Mouse (Mus musculus) lung, embryonic 16.5 days (tissue): ENCODE measurements around the gene Prkce. TPM values are rescaled to one million over a fixed set of nuclear protein-coding genes. Genes with fewer than 3 reads are reported as not detected.

Experiments
- ATAC-seq: fragments of 200-750 bp; cut with Nextera tagmentation; 2 replicates; pipeline ENCODE4 v1.8.0; 2017; ENCODE audit warnings: low read depth, mild to moderate bottlenecking, moderate library complexity
- H3K27ac ChIP-seq: fragments of 300-500 bp; sonication (generic); 2 replicates; pipeline ENCODE4 v1.5.1; 2014; ENCODE audit warnings: mild to moderate bottlenecking, control low read depth, low read length
- H3K27me3 ChIP-seq: fragments of 300-500 bp; sonication (generic); 2 replicates; pipeline ENCODE4 v1.6.1; 2014; ENCODE audit warnings: low read depth, low read length, mixed read lengths; ENCODE audit not compliant: control insufficient read depth, insufficient read depth
- H3K36me3 ChIP-seq: fragments of 300-500 bp; sonication (generic); 2 replicates; pipeline ENCODE4 v1.6.1; 2014; ENCODE audit warnings: low read length; ENCODE audit not compliant: control insufficient read depth, insufficient read depth
- H3K4me1 ChIP-seq: fragments of 300-500 bp; sonication (generic); replicated peaks from 2 replicates; pipeline ENCODE4 v1.6.1; 2014; ENCODE audit warnings: low read length, mixed read lengths; ENCODE audit not compliant: control insufficient read depth, insufficient read depth
- H3K4me2 ChIP-seq: fragments of 300-500 bp; sonication (generic); 2 replicates; pipeline ENCODE4 v1.6.1; 2014; ENCODE audit warnings: low read depth, low read length, control low read depth
- H3K4me3 ChIP-seq: fragments of 300-500 bp; sonication (generic); 2 replicates; pipeline ENCODE4 v1.5.1; 2014; ENCODE audit warnings: mild to moderate bottlenecking, low read length, control low read depth
- H3K9ac ChIP-seq: fragments of 300-500 bp; sonication (generic); 2 replicates; pipeline ENCODE4 v1.6.1; 2014; ENCODE audit warnings: low read length, control low read depth
- H3K9me3 ChIP-seq: fragments of 300-500 bp; sonication (generic); 2 replicates; pipeline ENCODE4 v1.6.1; 2016; ENCODE audit warnings: low read length; ENCODE audit not compliant: control insufficient read depth
- WGBS: fragments of 180-500 bp; shearing (Covaris S2); extraction: QIAGEN DNeasy Blood & Tissue Kit; methylation state at CpG from one replicate; pipeline ENCODE4 v1.1.7; 2014; 5-methylcytosine and 5-hydroxymethylcytosine counted together
- polyA plus RNA-seq: library from polyadenylated mRNA; unstranded; fragments of >200 nt; fragmentation: Nextera tagmentation; extraction: Ambion mirVana; gene quantifications from 2 replicates; pipeline ENCODE4 v1.2.1, GENCODE M21; 2015

Prkce gene
- polyA plus RNA-seq, 1 experiment from 2014 or later = 4.9 TPM

GRCm38 (mm10) chr17:86676909-86677308, 509.3 kb downstream of the Prkce start:
- Histone ChIP-seq H3K4me1 (no peaks in the 10 kb centered on the region), H3K27me3 (no peaks in the 10 kb centered on the region), H3K36me3 (no peaks in the 10 kb centered on the region), H3K4me3 (no peak overlapping the region), H3K9me3 (no peaks in the 10 kb centered on the region), H3K4me2 (no peak overlapping the region), H3K27ac (no peak overlapping the region), H3K9ac (no peak overlapping the region)
- no peak for ATAC-seq
- 58% methylated on average over 4 of the region's 4 CpGs for WGBS

GRCm38 (mm10) chr17:86685263-86685662, 517.7 kb downstream of the Prkce start:
- Histone ChIP-seq H3K4me3 (no peak overlapping the region), H3K27me3 (no peaks in the 10 kb centered on the region), H3K4me2 (no peak overlapping the region), H3K36me3 (no peaks in the 10 kb centered on the region), H3K9ac (no peak overlapping the region), H3K9me3 (no peaks in the 10 kb centered on the region), H3K27ac (no peak overlapping the region), H3K4me1 (no peaks in the 10 kb centered on the region)
- 80% methylated on average over 4 of the region's 4 CpGs for WGBS
- no peak for ATAC-seq

GRCm38 (mm10) chr17:86687021-86687420, 519.4 kb downstream of the Prkce start:
- WGBS = 73% methylated on average over 3 of the region's 3 CpGs
- no peaks in the 10 kb centered on the region for H3K36me3 ChIP-seq
- H3K4me3 ChIP-seq = no peak overlapping the region
- no peak for ATAC-seq
- no peaks in the 10 kb centered on the region for H3K9me3 ChIP-seq
- H3K9ac ChIP-seq = no peak overlapping the region
- no peak overlapping the region for H3K4me2 ChIP-seq
- H3K27ac ChIP-seq = no peak overlapping the region
- H3K27me3 ChIP-seq = no peaks in the 10 kb centered on the region
- no peaks in the 10 kb centered on the region for H3K4me1 ChIP-seq

- H3K9me3 ChIP-seq = no peaks in the 10 kb centered on the region
- no peak overlapping the region for H3K4me3 ChIP-seq
- no peak for ATAC-seq
- H3K36me3 ChIP-seq = no peaks in the 10 kb centered on the region
- H3K27ac ChIP-seq = no peak overlapping the region
- H3K4me2 ChIP-seq = no peak overlapping the region
- 85% methylated on average over 2 of the region's 2 CpGs for WGBS
- H3K4me1 ChIP-seq = no peaks in the 10 kb centered on the region
- no peaks in the 10 kb centered on the region for H3K27me3 ChIP-seq
- H3K9ac ChIP-seq = no peak overlapping the region
Observed at GRCm38 (mm10) chr17:86690871-86691390, 523.3 kb downstream of the Prkce start.

GRCm38 (mm10) chr17:86697751-86698150, 530.2 kb downstream of the Prkce start:
- no peaks in the 10 kb centered on the region for H3K27me3 ChIP-seq
- no peak overlapping the region for H3K4me2 ChIP-seq
- H3K27ac ChIP-seq = no peak overlapping the region
- no peaks in the 10 kb centered on the region for H3K9me3 ChIP-seq
- no peaks in the 10 kb centered on the region for H3K4me1 ChIP-seq
- no peak overlapping the region for H3K9ac ChIP-seq
- WGBS = 88% methylated on average over 2 of the region's 2 CpGs
- H3K4me3 ChIP-seq = no peak overlapping the region
- ATAC-seq = no peak
- H3K36me3 ChIP-seq = no peaks in the 10 kb centered on the region

GRCm38 (mm10) chr17:86703336-86703735, 535.8 kb downstream of the Prkce start:
- ATAC-seq = no peak
- WGBS = 69% methylated on average over 4 of the region's 4 CpGs

GRCm38 (mm10) chr17:86705236-86705635, 537.7 kb downstream of the Prkce start:
- no peaks in the 10 kb centered on the region for H3K27me3 ChIP-seq
- 78% methylated on average over 3 of the region's 3 CpGs for WGBS
- H3K4me3 ChIP-seq = no peak overlapping the region
- no peak overlapping the region for H3K4me2 ChIP-seq
- no peaks in the 10 kb centered on the region for H3K36me3 ChIP-seq
- no peaks in the 10 kb centered on the region for H3K9me3 ChIP-seq
- no peaks in the 10 kb centered on the region for H3K4me1 ChIP-seq
- ATAC-seq = no peak
- no peak overlapping the region for H3K9ac ChIP-seq
- no peak overlapping the region for H3K27ac ChIP-seq

More at GRCm38 (mm10) chr17:86703336-86703735, 535.8 kb downstream of the Prkce start:
- H3K4me3 ChIP-seq = no peak overlapping the region
- no peaks in the 10 kb centered on the region for H3K27me3 ChIP-seq
- no peak overlapping the region for H3K4me2 ChIP-seq
- no peaks in the 10 kb centered on the region for H3K36me3 ChIP-seq
- H3K9ac ChIP-seq = no peak overlapping the region
- no peak overlapping the region for H3K27ac ChIP-seq
- no peaks in the 10 kb centered on the region for H3K4me1 ChIP-seq
- H3K9me3 ChIP-seq = no peaks in the 10 kb centered on the region

- 60% methylated on average over 1 of the region's 1 CpGs for WGBS
Observed at GRCm38 (mm10) chr17:86706467-86706866, 538.9 kb downstream of the Prkce start.

More at GRCm38 (mm10) chr17:86706467-86706866, 538.9 kb downstream of the Prkce start:
- H3K9ac ChIP-seq = no peak overlapping the region
- H3K27me3 ChIP-seq = no peaks in the 10 kb centered on the region
- H3K27ac ChIP-seq = no peak overlapping the region
- no peaks in the 10 kb centered on the region for H3K36me3 ChIP-seq
- H3K4me3 ChIP-seq = no peak overlapping the region
- H3K4me2 ChIP-seq = no peak overlapping the region
- no peaks in the 10 kb centered on the region for H3K9me3 ChIP-seq
- H3K4me1 ChIP-seq = no peaks in the 10 kb centered on the region
- no peak for ATAC-seq
